Mouse (Mus musculus) neutrophil, adult 5-6 weeks (primary cell): ENCODE results near the gene Arid1b. TPM values are rescaled to one million over a fixed set of nuclear protein-coding genes. Genes with fewer than 3 reads are reported as not detected.

ENCODE experiments used
- ATAC-seq: fragments of 151-379, 151-347 bp; 2 replicates; pipeline ENCODE4 v1.8.0; 2017; ENCODE audit warnings: mild to moderate bottlenecking, moderate TSS enrichment; ENCODE audit not compliant: insufficient number of reproducible peaks, poor library complexity, low FRiP score, severe bottlenecking; ENCODE audit errors: extremely low read depth
- total RNA-seq: library from RNA; stranded (forward); fragments of 200-1000 nt; gene quantifications from 2 replicates; pipeline ENCODE4 v1.2.3, GENCODE M21; 2017

Arid1b gene
- total RNA-seq, 1 experiment from 2014 or later: 54.9 TPM

- ATAC-seq: no peak
Measured at GRCm38 (mm10) chr17:5210101-5210727, 216.1 kb downstream of the Arid1b start.

GRCm38 (mm10) chr17:5210891-5211290, 216.8 kb downstream of the Arid1b start:
- peak; percentile 42 for ATAC-seq

GRCm38 (mm10) chr17:5212166-5212565, 218.0 kb downstream of the Arid1b start:
- ATAC-seq: no peak

GRCm38 (mm10) chr17:5213441-5213840, 219.3 kb downstream of the Arid1b start:
- ATAC-seq: no peak

- no peak for ATAC-seq
Measured at GRCm38 (mm10) chr17:5215352-5215751, 221.2 kb downstream of the Arid1b start.

- ATAC-seq: no peak
Measured at GRCm38 (mm10) chr17:5216965-5217546, 222.9 kb downstream of the Arid1b start.

GRCm38 (mm10) chr17:5217852-5218845, 224.0 kb downstream of the Arid1b start:
- no peak for ATAC-seq

GRCm38 (mm10) chr17:5218955-5219557, 224.9 kb downstream of the Arid1b start:
- no peak for ATAC-seq

GRCm38 (mm10) chr17:5221041-5221440, 226.9 kb downstream of the Arid1b start:
- no peak for ATAC-seq

GRCm38 (mm10) chr17:5221558-5221957, 227.4 kb downstream of the Arid1b start:
- ATAC-seq: no peak

- no peak for ATAC-seq
Measured at GRCm38 (mm10) chr17:5222827-5223226, 228.7 kb downstream of the Arid1b start.

- ATAC-seq: no peak
Measured at GRCm38 (mm10) chr17:5224932-5225331, 230.8 kb downstream of the Arid1b start.

GRCm38 (mm10) chr17:5227136-5227535, 233.0 kb downstream of the Arid1b start:
- no peak for ATAC-seq

GRCm38 (mm10) chr17:5227950-5228615, 234.0 kb downstream of the Arid1b start:
- ATAC-seq: no peak

GRCm38 (mm10) chr17:5228616-5229250, 234.6 kb downstream of the Arid1b start:
- ATAC-seq: no peak

GRCm38 (mm10) chr17:5230063-5230462, 235.9 kb downstream of the Arid1b start:
- no peak for ATAC-seq

- ATAC-seq: no peak
Measured at GRCm38 (mm10) chr17:5232180-5232579, 238.0 kb downstream of the Arid1b start.

GRCm38 (mm10) chr17:5233991-5234390, 239.9 kb downstream of the Arid1b start:
- ATAC-seq: no peak
